Mouse (Mus musculus) MEL (cell line): ENCODE results near the gene Inava.

Source experiments
- CHD1 ChIP-seq: IDR thresholded peaks from 2 replicates; pipeline ENCODE4 v1.6.1; 2012; ENCODE audit warnings: low read depth, mild to moderate bottlenecking, inconsistent platforms, low read length, improper control_type of control experiment
- CTCF ChIP-seq, 3 experiments: IDR thresholded peaks in 2 of 3; conservative IDR thresholded peaks in 1 of 3; 2 replicates each; pipeline ENCODE4 v1.5.1; 2011 to 2012; ENCODE audit warnings: low read length in 3 of 3, low read depth in 2 of 3, mild to moderate bottlenecking in 2 of 3, improper control_type of control experiment in 1 of 3, inconsistent platforms in 1 of 3, mixed read lengths in 1 of 3, moderate library complexity in 1 of 3; ENCODE audit not compliant: control insufficient read depth in 1 of 3, insufficient read depth in 1 of 3, poor library complexity in 1 of 3, severe bottlenecking in 1 of 3
- EP300 ChIP-seq, 2 experiments: IDR thresholded peaks; 2 replicates each; pipeline ENCODE4 v1.6.1; 2011; ENCODE audit warnings: improper control_type of control experiment in 2 of 2, low read length in 2 of 2, low read depth in 1 of 2, mild to moderate bottlenecking in 1 of 2
- MYC ChIP-seq: IDR thresholded peaks from 2 replicates; pipeline ENCODE4 v1.6.1; 2011; ENCODE audit warnings: low read depth, mild to moderate bottlenecking, low read length, improper control_type of control experiment, moderate library complexity
- POLR2A ChIP-seq, 2 experiments: IDR thresholded peaks; 2 replicates each; pipeline ENCODE4 v1.6.1; 2011 to 2012; ENCODE audit warnings: low read length in 2 of 2, mild to moderate bottlenecking in 2 of 2, control low read depth in 1 of 2, improper control_type of control experiment in 1 of 2, low read depth in 1 of 2, moderate library complexity in 1 of 2; ENCODE audit not compliant: control insufficient read depth in 1 of 2, insufficient read depth in 1 of 2, poor library complexity in 1 of 2
- TBP ChIP-seq: IDR thresholded peaks from 2 replicates; pipeline ENCODE4 v1.8.0; 2011; ENCODE audit warnings: low read depth, low read length, improper control_type of control experiment
- ZMIZ1 ChIP-seq: IDR thresholded peaks from 2 replicates; pipeline ENCODE4 v1.6.1; 2012; ENCODE audit warnings: low read depth, mild to moderate bottlenecking, inconsistent platforms, low read length, improper control_type of control experiment, moderate library complexity

GRCm38 (mm10) chr1:136172696-136173095, 61.4 kb downstream of the Inava start:
- TF ChIP-seq CTCF (IDR thresholded peaks at IDR 0.05 in 2 of 3, conservative IDR thresholded peaks at IDR 0.05 in 1 of 3; ENCODE audit: control insufficient read depth in 1 of 3, insufficient read depth in 1 of 3, low read depth in 2 of 3, low read length in 3 of 3, poor library complexity in 1 of 3, severe bottlenecking in 1 of 3) = no peak
- no peak for TF ChIP-seq CHD1
- no peak for TF ChIP-seq MYC
- TF ChIP-seq POLR2A (IDR thresholded peaks at IDR 0.05; ENCODE audit: control insufficient read depth in 1 of 2, insufficient read depth in 1 of 2, low read depth in 1 of 2, low read length in 2 of 2, poor library complexity in 1 of 2) = no peak
- no peak for TF ChIP-seq ZMIZ1
- TF ChIP-seq TBP = no peak
- TF ChIP-seq EP300 (IDR thresholded peaks at IDR 0.05; ENCODE audit: low read depth in 1 of 2, low read length in 2 of 2) = no peak
